Mouse (Mus musculus) Muller cell, postnatal 12 days (primary cell): ENCODE data around the gene Unc5b.
"Not testable (repeated sequence)": the region's sequence is repeated elsewhere in the genome, so short reads cannot be mapped to it uniquely, and the experiment has no call there.

Source experiments
- DNase-seq: peaks from one replicate; pipeline ENCODE4 v3.0.0-alpha.2; 2015; ENCODE audit errors: inconsistent ontology term

Gene Unc5b

GRCm38 (mm10) chr10:60831379-60831778 is at the start of gene Unc5b:
TSS of gene Unc5b (minus strand) at chr10:60831581.
- peak; percentile 98 for DNase-seq

GRCm38 (mm10) chr10:60879817-60880216 is 48.4 kb upstream of the Unc5b start:
- no peak for DNase-seq

DNA sequence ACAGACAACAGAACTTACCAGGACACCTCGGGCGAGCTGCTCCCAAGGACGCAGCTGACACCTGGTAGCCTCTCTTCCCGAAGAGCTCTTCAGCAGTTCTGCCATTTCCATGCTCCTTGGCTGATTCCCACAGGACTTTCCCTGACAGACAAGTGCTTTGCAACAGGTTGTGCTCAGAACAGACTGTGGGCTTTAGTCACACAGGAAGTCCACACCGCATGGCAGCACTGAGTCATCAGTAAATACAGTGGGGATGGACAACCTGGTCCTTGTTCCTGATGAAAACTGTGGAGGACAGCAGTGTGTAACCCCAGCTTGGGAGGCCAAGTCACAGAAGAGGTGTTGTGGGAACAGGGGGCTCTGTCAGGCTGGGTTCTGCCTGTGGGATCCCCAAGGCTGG is 45.7 kb upstream of the Unc5b start:
- peak; percentile 4 for DNase-seq

- no peak for DNase-seq
Measured at GRCm38 (mm10) chr10:60875011-60875410, 43.6 kb upstream of the Unc5b start.

DNA sequence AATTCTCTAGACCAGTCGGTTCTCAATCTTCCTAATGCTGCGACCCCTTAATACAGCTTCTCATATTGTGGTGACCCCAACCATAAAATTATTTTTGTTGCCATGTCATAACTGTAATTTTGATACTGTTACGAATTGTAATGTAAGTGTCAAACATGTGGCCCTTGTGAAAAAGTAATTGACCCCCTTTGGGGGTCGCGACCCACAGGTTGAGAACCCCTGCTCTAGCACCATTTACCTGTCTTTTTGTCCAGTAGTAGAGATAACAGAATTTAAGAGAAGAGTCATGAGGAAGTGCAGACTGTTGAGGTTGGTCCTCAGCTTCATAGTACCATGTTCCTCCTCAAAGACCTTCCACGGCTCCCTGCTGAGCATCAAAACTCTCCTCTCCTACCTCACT is 31.9 kb upstream of the Unc5b start:
- no peak for DNase-seq

DNA sequence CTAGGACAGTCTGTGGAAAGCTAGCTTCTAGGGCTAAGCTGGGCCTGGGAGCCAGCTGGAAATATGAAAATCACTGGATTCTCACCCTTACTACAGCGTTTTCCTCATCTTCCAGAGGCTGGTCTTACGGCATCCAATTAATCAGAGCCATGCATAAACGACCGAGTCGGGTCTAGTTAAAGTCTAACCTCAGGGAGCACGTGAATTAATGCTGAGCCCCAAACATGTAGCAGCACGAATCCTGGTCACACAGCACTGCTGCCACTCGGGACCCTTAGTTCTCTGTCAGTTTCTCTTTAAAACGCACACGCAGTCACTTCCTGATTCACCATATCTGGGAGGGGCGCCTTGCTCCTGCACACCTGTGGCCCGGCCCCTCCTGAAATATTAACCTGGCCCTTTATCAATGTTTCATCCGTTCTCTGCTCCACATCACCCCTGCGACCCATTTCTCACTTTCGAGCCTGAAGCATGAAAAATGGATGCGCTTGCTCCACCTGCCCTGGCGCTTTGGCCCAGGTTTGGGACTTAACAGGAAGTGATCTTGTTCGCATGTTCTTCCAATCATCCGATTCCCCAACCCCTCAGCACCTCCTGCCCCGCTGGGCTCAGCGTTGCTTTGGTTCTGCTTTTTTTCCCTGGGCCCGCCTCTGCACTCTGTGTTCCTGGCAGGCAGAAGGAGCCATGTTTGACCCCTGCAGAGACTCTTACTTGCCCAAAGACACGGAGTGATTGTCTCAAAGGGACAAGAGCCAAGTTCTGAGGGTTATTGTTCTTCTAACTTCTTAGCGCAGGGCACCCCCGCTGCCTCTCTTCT is 31.3 kb upstream of the Unc5b start:
- no peak for DNase-seq

GRCm38 (mm10) chr10:60845271-60845670 is 13.9 kb upstream of the Unc5b start:
- not testable (repeated sequence) for DNase-seq

GRCm38 (mm10) chr10:60838816-60839215 is 7.4 kb upstream of the Unc5b start:
- no peak for DNase-seq

GRCm38 (mm10) chr10:60834949-60835348 is 3.6 kb upstream of the Unc5b start:
- DNase-seq, result peak; percentile 65

DNA sequence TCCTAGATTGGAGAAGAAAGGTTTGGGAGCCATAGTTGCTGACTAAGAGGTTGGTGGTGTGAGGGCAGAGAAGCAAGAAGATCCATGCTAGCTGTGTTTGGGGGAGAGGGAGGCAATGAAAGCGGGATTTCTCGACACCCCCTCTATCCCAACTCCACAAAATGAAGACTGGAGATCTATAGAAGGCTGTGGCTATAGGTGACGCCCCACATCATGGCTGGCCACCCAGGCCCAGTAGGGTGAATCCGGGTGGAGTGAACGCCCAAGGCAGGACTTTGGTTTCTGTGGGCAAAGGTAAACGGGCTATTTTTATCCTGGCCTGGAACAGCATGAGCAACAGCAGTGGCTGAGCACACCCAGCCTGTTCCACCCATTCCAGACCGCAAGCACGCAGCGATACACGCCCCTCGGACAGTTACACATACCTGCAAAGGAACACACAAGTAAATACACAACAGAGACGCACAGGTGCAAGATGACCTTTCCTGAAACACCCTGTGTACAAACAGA is 1.3 kb upstream of the Unc5b start:
- no peak for DNase-seq

DNA sequence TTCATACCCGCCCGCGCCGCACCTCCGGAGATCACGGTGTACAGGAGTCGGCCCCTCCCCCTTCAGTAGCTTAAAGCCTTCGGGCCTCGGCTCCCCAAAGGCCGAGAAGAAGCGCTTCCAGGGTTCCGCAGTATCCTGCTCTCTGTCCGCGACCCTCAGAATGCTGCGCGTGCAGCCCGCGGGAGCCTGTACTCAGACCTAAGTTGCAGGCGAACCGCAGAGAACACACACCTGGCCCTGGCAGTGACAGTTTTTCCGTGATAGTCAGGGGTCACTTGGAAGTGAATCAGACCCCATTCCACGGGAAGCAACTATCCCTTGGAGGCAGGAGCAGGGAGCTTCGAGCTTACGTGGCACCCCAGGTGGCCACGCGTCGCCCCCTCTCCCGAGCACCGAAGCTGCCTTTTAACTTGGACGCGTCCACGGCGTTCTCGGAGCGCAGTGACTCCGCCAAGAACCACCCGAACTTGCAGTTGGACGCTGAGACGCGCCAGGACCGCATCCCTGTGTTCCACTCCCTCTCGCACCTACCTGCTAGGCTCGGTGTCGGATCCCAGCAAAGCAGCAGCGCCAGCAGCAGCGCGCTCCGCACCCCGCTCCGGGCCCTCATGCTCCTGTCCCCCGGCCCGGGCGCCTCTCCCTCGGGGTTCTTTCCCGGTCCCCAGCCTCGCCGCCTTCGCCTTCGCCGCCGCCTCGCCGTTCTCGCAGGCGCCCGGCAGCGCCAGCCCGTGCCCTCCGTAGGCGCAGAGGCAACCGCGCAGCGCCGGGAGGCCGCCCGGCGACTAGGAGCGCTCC is 628 bp downstream of the Unc5b start:
- no peak for DNase-seq

DNA sequence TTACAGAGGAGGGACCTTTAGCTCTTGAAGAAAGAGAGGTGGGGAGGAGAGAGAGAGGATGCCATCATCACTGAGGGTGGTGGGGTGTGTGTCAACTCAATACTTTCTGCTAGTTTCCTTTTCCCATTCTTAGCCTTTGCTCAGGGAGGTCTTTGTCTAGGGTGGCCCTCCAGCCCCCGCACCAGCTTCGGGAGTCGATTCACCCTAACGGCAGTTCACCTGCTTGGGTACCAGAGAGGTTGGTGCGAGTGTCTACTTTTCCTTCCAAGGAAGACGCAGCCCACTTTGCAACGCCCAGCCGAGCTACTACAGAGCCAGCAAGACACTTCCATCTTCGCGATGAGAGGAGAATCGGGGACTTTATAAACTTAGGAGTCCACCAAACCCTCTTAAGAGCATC is 1.4 kb downstream of the Unc5b start:
- no peak for DNase-seq

GRCm38 (mm10) chr10:60829071-60829470 is 2.3 kb downstream of the Unc5b start:
- DNase-seq, result no peak

- peak; percentile 31 for DNase-seq
Measured at GRCm38 (mm10) chr10:60827901-60828670, 3.3 kb downstream of the Unc5b start.

DNA sequence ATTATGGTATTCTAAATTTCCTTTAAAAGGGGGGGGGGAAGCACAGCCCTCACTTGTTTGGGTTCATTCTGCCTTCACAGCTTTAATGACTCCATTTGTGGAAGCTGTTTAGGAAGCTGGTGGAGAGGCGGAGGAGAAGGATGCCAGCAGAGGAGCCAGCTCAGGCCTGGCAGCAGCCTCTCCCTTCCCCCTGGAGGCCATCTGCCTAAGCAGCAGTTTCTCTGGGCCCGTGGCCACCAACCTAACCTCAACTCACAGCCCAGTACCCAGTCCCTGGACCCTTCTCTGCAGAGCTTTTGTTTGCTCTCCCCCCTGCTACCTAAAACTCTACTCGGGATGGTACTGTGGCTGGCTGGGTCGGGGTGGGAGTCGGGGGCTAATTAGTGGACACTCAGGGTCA is 4.1 kb downstream of the Unc5b start:
- DNase-seq, result no peak

DNA sequence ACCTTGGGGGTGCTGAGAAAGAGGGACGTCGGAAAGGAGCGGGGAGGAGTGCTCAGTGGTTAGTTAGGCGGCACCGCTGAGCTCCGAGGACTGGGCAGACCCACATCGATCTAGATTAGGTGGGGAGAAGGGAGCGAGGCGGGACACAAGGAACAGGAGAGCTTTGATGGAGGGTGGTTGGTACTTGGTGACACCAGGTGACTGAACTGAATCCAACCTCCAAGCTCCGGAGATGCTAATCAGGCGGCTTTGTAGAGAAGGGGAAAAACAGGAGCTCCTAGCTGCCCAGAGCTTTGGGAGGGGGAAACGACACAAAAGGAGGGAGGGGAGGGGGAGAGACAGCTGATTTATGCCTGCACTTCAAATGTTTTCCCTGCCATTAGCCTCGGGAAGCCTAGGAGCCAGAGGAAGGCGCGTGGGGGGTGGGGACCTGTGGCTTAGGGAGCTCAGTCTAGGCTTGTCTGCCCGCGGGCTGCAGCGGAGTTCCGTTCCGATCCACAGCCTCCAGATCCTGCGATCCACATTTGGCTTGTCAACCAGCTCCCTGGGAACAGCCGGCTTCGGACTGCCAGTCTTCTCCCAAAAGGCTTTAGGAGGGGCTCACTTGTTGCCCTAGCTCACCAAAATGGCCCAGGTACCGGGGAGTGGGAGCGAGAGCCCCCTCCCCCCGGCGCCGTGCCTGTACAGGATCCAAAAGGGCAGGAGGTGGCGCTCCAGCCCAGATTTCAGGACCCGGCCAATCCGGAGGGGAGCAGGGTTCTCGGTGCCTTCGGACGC is 4.7 kb downstream of the Unc5b start:
- DNase-seq, result peak; percentile 82

GRCm38 (mm10) chr10:60825955-60826354 is 5.4 kb downstream of the Unc5b start:
- no peak for DNase-seq

- no peak for DNase-seq
Measured at GRCm38 (mm10) chr10:60823744-60824143, 7.6 kb downstream of the Unc5b start.

DNA sequence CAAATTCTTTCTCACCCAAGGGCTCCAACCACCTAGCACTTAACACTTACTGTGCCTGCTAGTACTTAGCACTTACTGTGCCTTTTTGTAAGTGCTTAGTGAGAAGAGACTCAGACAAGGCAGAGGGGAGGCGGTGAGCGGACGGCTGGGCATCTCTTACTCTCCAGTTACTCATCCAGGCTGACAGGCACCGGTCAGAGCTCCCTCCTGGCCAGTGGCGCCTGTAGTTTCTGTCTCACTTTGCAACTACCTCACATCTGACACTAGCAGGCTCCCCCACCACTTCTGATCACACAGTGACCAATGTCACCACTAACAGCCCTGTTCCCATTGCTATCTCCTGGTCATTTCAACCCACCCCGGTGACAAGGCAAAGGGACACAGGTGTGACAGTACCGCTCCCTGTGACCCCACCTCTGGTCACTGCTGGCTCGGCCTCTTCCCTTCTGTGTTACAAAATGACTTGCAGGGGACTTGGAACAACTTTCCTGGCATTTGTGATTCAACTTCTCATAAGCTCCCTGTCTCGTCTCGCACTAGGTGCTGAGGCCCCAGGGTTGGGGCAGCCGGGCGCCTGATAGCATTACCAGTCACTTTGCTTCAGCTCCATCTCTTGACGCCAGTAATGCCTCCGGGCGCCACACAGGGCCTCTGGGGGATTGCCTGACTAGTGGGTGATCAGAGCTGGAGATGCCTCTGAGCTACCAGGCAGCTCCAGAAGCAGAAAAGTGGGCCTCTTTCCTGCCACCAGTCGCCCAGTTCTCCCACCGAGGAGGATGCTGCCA is 8.5 kb downstream of the Unc5b start:
- peak; percentile 66 for DNase-seq

DNA sequence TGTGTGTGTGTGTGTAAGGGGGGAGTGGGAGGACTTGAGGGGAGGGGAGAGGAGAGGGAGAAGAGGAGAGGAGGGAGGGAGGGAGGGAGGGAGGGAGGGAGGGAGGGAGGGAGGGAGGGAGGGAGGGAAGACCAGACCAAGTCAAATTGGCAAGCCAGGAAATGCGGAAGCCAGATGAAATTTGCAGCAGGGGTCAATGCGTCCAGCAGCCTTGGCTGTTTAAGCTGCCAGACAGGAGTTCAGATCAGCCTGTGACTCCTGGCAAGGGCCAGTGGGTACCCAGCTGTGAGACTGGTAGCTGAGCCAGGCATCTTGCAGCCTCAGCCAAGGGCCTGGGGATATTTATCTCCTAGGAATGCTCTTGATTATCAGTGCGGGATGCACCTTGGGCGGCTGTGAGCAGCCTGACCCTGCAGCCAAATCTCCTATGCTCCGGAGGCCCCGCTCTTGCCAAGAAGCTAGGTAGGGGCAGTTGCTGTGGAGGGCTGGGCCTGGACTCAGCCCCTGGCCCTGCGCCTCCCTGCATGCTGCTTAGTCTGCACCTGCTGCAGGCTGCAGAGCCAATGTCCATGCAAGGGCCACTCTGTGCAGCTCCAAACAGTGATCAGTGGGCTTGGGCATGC is 9.5 kb downstream of the Unc5b start:
- peak; percentile 63 for DNase-seq
